Mouse (Mus musculus) liver, embryonic 16.5 days (tissue): Measurements from ENCODE around the gene Ktn1. TPM values are rescaled to one million over a fixed set of nuclear protein-coding genes. Genes with fewer than 3 reads are reported as not detected.

Source experiments
- ATAC-seq: fragments of 200-750 bp; cut with Nextera tagmentation; 2 replicates; pipeline ENCODE4 v1.8.0; 2017; ENCODE audit warnings: low read depth, mild to moderate bottlenecking, moderate number of reproducible peaks, moderate library complexity
- H3K27ac ChIP-seq: fragments of 300-500 bp; sonication (generic); 2 replicates; pipeline ENCODE4 v1.5.1; 2014; ENCODE audit warnings: mild to moderate bottlenecking, low read length
- H3K27me3 ChIP-seq: fragments of 300-500 bp; sonication (generic); 2 replicates; pipeline ENCODE4 v1.6.1; 2014; ENCODE audit warnings: low read depth, low read length, mixed read lengths; ENCODE audit not compliant: control insufficient read depth, insufficient read depth
- H3K36me3 ChIP-seq: fragments of 300-500 bp; sonication (generic); 2 replicates; pipeline ENCODE4 v1.6.1; 2014; ENCODE audit warnings: mild to moderate bottlenecking; ENCODE audit not compliant: control insufficient read depth, insufficient read depth
- H3K4me1 ChIP-seq: fragments of 300-500 bp; sonication (generic); 2 replicates; pipeline ENCODE4 v1.6.1; 2014; ENCODE audit warnings: low read depth, low read length, mixed read lengths; ENCODE audit not compliant: control insufficient read depth
- H3K4me2 ChIP-seq: fragments of 300-500 bp; sonication (generic); 2 replicates; pipeline ENCODE4 v1.6.1; 2014; ENCODE audit warnings: low read depth, low read length, mixed read lengths
- H3K4me3 ChIP-seq: fragments of 300-500 bp; sonication (generic); 2 replicates; pipeline ENCODE4 v1.5.1; 2014; ENCODE audit warnings: low read depth, mild to moderate bottlenecking, low read length
- H3K9ac ChIP-seq: fragments of 300-500 bp; sonication (generic); 2 replicates; pipeline ENCODE4 v1.6.1; 2014; ENCODE audit warnings: low read depth, low read length
- H3K9me3 ChIP-seq: fragments of 300-500 bp; sonication (generic); replicated peaks from 2 replicates; pipeline ENCODE4 v1.6.1; 2016; ENCODE audit warnings: low read length; ENCODE audit not compliant: control insufficient read depth
- WGBS: fragments of 180-500 bp; shearing (Covaris S2); extraction: QIAGEN DNeasy Blood & Tissue Kit; methylation state at CpG from one replicate; pipeline ENCODE4 v1.1.7; 2014; ENCODE audit not compliant: insufficient replicate concordance; 5-methylcytosine and 5-hydroxymethylcytosine counted together
- polyA plus RNA-seq: library from polyadenylated mRNA; unstranded; fragments of >200 nt; fragmentation: Nextera tagmentation; extraction: Ambion mirVana; gene quantifications from 2 replicates; pipeline ENCODE4 v1.2.1, GENCODE M21; 2015

Gene Ktn1
- polyA plus RNA-seq, result 10.0 and 10.4 TPM in 2 replicates

DNA sequence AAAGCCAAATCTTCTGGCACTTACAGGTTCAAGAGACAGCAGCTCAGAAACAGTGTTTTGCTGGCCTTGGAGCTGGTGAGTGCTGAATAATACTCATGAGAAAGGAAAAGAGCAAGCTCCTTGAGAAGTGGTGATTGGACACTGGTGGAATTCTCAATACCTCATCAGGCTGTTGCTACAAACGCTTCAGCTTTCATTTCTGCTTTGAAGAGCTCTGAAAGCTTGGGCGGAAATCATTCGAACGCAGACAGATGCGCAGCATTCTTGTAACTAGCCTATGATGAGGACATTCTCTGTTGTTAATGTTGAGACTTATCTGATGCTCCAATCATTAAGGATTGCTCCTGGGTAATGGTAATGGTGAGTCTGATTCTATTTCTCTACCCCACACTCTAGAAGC, at the start of gene Ktn1:
Gene Ktn1, plus strand, starts transcription at position 231 of the 400 bp plus-strand sequence.
- Histone ChIP-seq H3K9me3 (no peaks in the 10 kb centered on the region), H3K4me1 (peaks cover 5% of the 10 kb centered on the region), H3K9ac (peak within 1 kb of the TSS; percentile 74), H3K27ac (peak within 1 kb of the TSS; percentile 84), H3K27me3 (peaks cover 3% of the 10 kb centered on the region; the same call in 1 of the 2 replicates), H3K4me2 (peak within 1 kb of the TSS; percentile 87), H3K4me3 (peak within 1 kb of the TSS; percentile 74), H3K36me3 (no peaks in the 10 kb centered on the region)
- no peak for ATAC-seq
- WGBS, result 53% methylated on average over 5 of the region's 5 CpGs

DNA sequence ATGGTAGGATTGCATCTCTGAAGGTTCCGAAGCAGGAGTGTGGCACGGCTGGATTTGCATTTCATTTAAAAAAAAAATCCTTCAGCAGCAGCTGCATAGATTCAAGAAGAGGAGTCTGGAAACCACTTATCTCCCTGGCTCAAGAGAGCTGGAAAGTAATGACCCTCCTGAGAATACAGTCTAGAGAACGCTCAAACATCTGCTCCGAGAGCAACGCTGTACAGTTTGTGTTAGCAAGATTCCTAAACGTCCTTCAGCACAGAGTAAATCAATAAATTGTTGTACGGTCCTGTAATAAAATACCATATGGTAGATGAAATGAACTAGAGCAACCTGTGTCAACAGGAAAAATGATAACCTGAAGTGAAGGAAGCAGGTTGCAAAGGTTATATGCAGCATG, 35.0 kb upstream of the Ktn1 start:
- H3K9ac ChIP-seq, result no peak overlapping the region
- no peaks in the 10 kb centered on the region for H3K27me3 ChIP-seq
- no peak for ATAC-seq
- no peaks in the 10 kb centered on the region for H3K9me3 ChIP-seq
- no peak overlapping the region for H3K4me3 ChIP-seq
- 60% methylated on average over 7 of the region's 7 CpGs for WGBS
- H3K27ac ChIP-seq, result no peak overlapping the region
- H3K36me3 ChIP-seq, result no peaks in the 10 kb centered on the region
- no peaks in the 10 kb centered on the region for H3K4me1 ChIP-seq
- no peak overlapping the region for H3K4me2 ChIP-seq

DNA sequence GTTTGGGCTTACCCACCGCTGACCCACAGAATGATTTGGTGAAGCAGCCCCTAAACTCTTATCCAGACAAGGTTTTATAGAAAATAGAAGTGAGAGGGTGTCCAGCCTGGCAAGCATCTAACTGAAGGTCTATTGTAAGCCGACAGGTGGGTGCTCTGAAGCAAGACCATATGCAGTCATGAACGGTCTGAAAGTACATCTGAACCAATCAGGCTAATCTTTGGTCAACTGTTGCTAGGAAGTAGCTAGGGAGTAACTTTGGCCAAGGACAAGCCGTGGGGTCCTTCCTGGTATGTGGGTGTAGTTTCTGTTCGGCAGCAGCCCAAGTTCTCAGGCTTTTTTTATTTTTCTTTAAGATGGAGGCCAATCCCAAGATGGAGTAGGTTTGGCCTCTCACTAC, 29.4 kb upstream of the Ktn1 start:
- Histone ChIP-seq H3K27ac (no peak overlapping the region), H3K9ac (no peak overlapping the region), H3K36me3 (no peaks in the 10 kb centered on the region), H3K9me3 (no peaks in the 10 kb centered on the region), H3K27me3 (no peaks in the 10 kb centered on the region), H3K4me2 (no peak overlapping the region), H3K4me1 (no peaks in the 10 kb centered on the region), H3K4me3 (no peak overlapping the region)
- 55% methylated on average over 5 of the region's 5 CpGs for WGBS
- no peak for ATAC-seq

DNA sequence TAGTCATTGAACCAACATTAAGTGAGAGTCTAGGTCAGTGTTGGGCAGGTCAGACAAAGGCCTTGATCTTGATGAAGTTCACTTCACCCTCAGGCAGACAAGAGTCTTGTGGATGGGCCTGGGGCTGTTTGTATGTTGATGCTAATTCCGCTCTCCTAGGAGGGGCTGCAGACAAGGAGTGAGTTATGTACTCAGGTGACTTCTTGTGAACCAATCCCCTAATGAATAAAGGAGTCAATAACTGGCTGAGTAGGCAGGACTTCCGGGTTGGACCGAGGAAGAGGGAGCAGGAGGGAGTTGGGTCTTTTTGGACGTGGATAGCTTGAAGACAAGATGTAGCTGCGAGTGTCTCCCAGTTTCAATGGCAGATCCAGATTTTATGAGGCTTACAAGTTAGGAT, 26.3 kb upstream of the Ktn1 start:
- no peaks in the 10 kb centered on the region for H3K4me1 ChIP-seq
- no peaks in the 10 kb centered on the region for H3K27me3 ChIP-seq
- no peaks in the 10 kb centered on the region for H3K36me3 ChIP-seq
- H3K9ac ChIP-seq, result no peak overlapping the region
- no peak overlapping the region for H3K4me3 ChIP-seq
- H3K27ac ChIP-seq, result no peak overlapping the region
- ATAC-seq, result no peak
- 60% methylated on average over 5 of the region's 5 CpGs for WGBS
- no peak overlapping the region for H3K4me2 ChIP-seq
- no peaks in the 10 kb centered on the region for H3K9me3 ChIP-seq

DNA sequence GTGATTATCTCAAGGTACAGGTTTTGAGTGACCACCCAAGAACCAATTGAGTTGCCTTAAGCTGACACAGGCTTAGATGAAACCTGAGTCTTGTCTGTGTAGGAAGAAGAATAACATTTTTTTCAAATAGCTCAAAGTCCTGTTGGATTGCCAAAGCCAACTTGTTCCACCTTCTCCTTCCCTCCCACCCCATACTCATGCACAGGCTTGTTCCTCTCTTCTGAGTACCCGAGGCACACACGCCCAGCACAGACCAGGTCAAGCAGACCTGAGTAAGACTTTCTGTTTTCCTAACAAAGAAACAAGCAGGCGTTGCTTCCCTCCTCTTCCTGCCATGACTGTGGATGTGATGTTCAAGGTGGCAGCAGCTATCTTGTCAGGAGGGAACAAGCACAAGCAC, 23.4 kb upstream of the Ktn1 start:
- no peaks in the 10 kb centered on the region for H3K36me3 ChIP-seq
- no peak for ATAC-seq
- no peaks in the 10 kb centered on the region for H3K9me3 ChIP-seq
- H3K4me1 ChIP-seq, result no peaks in the 10 kb centered on the region
- H3K27me3 ChIP-seq, result no peaks in the 10 kb centered on the region
- no peak overlapping the region for H3K4me2 ChIP-seq
- WGBS, result 43% methylated on average over 3 of the region's 3 CpGs
- H3K9ac ChIP-seq, result no peak overlapping the region
- H3K27ac ChIP-seq, result no peak overlapping the region
- H3K4me3 ChIP-seq, result no peak overlapping the region

DNA sequence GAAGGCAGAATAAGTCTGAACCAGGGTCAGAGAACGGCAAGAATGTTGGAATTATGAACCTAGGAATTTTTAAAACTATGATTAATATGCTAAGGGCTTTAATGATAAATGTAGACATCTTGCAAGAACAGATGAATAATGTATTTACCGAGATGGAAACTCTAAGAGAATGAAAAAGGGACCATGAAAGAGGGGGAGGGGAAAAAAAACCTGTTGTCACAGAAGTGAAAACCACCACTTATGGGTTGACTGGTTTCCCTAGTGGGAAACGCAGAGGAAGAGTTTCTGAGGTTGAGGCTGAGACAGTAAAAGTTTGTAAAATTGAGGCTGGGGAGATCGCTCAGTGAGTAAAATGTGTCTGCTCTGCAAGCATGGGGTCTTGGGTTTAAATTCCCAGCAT, 22.1 kb upstream of the Ktn1 start:
- no peak overlapping the region for H3K4me3 ChIP-seq
- 57% methylated on average over 4 of the region's 4 CpGs for WGBS
- H3K4me2 ChIP-seq, result no peak overlapping the region
- no peak overlapping the region for H3K27ac ChIP-seq
- no peak for ATAC-seq
- no peaks in the 10 kb centered on the region for H3K36me3 ChIP-seq
- H3K27me3 ChIP-seq, result no peaks in the 10 kb centered on the region
- no peaks in the 10 kb centered on the region for H3K4me1 ChIP-seq
- no peaks in the 10 kb centered on the region for H3K9me3 ChIP-seq
- H3K9ac ChIP-seq, result no peak overlapping the region

DNA sequence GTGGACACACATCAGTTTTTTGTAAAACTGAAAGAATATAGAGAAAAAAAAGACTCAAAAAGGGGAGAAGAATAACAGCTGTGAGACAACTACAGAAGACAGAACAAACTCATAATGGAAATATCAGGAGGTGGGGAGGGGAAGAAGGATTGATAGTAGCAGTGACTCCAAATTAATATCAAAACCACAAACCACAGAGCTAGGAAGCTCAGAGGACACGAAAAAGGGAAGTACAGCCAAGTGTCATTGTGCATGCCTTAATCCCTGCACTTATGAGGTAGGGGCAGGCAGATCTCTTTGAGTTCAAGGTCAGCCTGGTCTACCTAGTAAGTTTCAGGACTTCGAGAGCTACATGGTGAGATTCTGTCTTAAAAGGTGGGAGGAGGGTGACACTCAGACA, 21.4 kb upstream of the Ktn1 start:
- 26% methylated on average over 2 of the region's 2 CpGs for WGBS
- Histone ChIP-seq H3K9ac (no peak overlapping the region), H3K4me1 (no peaks in the 10 kb centered on the region), H3K36me3 (no peaks in the 10 kb centered on the region), H3K9me3 (no peaks in the 10 kb centered on the region), H3K27ac (no peak overlapping the region), H3K27me3 (no peaks in the 10 kb centered on the region), H3K4me3 (no peak overlapping the region), H3K4me2 (no peak overlapping the region)
- no peak for ATAC-seq

DNA sequence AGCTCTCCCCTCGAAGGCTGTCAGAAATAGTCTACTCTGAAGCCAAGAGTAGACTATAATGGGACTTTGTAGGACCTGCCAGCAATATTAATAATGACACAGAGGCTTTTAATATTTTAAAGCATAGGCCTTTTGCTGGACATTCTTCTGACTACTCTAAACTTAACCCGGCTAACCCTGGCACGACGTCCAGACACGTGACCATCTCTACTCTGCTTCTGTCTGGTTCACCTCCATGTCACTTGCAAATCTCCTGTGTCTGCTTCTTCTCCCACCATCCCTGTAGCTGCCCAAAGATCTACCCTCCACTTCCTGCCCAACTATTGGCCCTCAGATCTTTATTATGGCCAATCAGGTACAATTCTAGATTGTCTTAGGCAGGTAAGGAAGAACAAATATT, 20.9 kb upstream of the Ktn1 start:
- H3K4me1 ChIP-seq, result no peaks in the 10 kb centered on the region
- WGBS, result 72% methylated on average over 5 of the region's 5 CpGs
- H3K27ac ChIP-seq, result no peak overlapping the region
- no peaks in the 10 kb centered on the region for H3K27me3 ChIP-seq
- H3K4me3 ChIP-seq, result no peak overlapping the region
- no peak overlapping the region for H3K4me2 ChIP-seq
- H3K9me3 ChIP-seq, result no peaks in the 10 kb centered on the region
- no peaks in the 10 kb centered on the region for H3K36me3 ChIP-seq
- no peak for ATAC-seq
- no peak overlapping the region for H3K9ac ChIP-seq

DNA sequence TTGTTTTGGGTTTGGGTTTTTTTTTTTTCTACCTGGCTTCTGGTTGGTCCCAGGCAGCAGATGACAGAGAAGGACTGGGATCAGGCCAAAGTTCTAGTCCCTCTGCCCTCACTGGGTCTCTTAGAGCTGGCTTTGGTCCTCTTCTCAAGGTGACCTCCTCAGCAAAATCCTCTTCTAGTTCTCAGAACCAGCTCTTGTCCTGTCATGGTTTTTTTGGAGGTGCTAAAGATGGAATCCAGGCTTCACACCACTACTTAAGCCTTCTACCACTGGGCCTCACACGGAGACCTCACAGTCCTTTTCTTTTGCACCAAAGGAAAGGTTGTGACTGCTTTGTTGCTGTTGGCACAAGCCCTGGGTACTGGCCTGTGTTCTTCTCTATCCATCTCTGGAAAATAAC, 15.8 kb upstream of the Ktn1 start:
- Histone ChIP-seq H3K9ac (no peak overlapping the region), H3K4me2 (no peak overlapping the region), H3K4me1 (peaks cover 6% of the 10 kb centered on the region; the same call in 1 of the 2 replicates), H3K27me3 (no peaks in the 10 kb centered on the region), H3K4me3 (no peak overlapping the region), H3K36me3 (no peaks in the 10 kb centered on the region), H3K9me3 (no peaks in the 10 kb centered on the region), H3K27ac (no peak overlapping the region)
- 74% methylated on average over 1 of the region's 1 CpGs for WGBS
- ATAC-seq, result no peak
